Mouse (Mus musculus): ENCODE measurements at regions not wholly inside any gene's neighbourhood (a gene's known extent, or its start where the extent isn't known, plus 50 kb on each side); places are given as distances from the start of the nearest gene placed in this dataset.

DNA sequence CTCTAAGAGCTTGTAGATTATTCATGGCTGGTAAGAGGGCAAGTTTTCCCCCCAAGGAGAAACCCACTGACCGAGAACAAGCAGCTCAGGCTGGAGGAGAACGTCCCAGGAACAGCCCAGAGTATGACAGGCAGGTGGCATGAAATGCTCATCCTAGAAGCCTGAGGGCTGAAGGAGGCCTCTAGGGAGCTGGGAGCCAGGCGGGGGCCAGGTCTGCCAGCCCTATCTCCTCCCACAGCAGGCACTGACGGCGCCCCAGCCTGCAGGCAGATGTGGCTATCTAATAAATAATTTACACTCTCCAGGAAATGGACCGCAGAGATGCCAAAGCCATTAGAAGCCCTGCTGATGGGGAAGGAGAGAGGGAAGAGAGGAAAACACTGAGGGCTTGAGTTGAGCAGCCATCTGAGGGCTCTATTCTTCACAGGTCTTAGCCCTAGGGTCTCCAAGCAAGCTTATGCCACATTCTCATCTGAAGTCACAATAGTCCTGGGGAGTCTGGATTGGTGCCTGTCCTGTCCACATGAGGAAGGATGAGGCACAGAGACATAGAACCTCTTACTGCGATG, 176.1 kb downstream of the Mycn start:
- DNase-seq = no peak

GRCm38 (mm10) chr12:12765055-12765454, 176.7 kb downstream of the Mycn start:
- no peak for DNase-seq

- DNase-seq = no peak
Measured at GRCm38 (mm10) chr12:12764586-12764985, 177.1 kb downstream of the Mycn start.

GRCm38 (mm10) chr12:12756301-12756948, 185.3 kb downstream of the Mycn start:
- no peak for DNase-seq

DNA sequence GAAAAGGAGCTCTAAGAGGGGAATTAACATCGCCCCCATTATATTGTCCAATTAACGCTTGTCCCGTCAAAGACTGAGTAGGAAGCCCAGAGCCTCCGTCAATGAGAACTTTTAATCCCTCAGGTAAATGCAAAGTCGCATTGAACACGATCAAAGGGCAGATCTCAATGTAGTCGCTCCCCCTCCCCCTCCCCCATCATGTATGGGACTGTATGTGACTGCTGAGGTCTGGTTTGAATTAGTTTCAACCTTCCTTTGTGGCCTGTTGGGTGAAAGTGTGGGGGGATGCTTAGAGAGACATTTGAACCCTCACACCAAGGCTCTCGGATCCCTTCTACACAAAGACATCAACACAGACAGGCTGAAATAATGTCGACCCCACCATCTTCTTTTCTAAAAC, 187.9 kb downstream of the Mycn start:
- DNase-seq = no peak

DNA sequence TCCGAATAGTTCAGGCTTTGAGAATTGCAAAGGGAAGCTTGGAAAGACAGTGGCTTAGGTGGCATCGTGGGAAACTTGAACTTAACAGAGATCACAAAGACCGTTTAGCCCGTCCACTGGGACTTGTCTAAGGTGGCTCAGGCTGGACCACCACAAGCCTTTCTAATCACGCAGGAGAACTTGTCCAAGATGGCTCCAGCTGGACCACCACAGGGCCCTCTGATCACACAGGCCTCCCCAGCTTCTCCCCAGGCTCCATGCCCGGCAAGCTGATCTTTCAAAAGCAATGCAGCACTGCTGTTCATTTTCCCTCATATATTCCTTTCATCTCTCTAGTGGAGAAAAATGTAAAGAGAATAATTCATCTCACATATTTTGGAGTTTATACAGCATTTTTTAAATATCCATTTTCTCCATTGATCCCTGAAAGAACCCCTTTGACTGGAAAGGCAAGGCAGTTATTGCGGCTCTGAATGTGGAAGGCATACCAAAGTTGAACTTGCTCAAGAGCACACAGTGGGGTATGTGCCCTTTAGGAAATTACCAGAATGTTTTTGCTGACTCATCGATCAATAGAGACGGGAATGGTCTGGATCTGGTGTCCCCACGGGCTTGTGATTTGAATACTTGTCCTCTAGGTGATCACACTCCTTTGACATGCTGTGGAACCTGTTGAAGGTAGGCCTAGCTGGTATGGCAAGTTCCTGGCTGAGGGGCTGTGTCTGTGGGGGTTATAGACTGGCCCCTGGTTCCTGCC, 189.9 kb downstream of the Mycn start:
- no peak for DNase-seq

GRCm38 (mm10) chr12:12749690-12750089, 192.0 kb downstream of the Mycn start:
- DNase-seq = no peak

GRCm38 (mm10) chr12:12746852-12747454, 194.8 kb downstream of the Mycn start:
- no peak for DNase-seq

- no peak for DNase-seq
Measured at GRCm38 (mm10) chr12:12744492-12744891, 197.2 kb downstream of the Mycn start.

DNA sequence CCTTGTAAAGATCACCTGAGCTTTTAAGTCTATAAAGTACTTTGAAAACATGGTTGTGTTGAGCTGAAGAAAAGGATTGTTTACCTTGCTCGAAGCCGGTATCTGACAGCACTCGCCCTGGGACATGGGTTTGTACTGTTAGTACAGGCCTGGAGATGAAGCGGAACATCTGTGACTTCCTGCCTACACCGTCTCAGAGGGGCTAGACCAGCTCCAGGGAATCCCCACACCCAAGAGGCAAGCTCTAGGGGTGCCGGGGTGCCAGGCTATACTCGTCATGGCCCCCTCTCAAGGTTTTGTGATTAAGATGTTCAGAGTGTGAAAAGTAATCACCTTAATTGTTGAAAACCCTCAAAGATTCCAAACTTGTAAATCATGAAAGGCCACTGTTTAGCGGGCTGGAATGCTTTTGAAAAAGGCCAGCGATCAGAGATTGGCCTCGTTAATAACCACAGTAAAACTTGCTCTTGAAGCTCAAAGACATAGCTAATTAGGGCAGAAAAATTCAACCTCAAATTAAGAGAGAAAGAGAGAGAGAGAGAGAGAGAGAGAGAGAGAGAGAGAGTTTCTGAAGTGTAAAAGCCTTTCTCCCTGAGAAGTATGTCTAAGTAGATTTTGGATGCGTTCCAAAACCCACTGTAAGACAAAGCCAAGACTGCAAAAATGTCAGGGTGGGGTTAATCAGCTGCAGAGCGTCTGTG, 202.9 kb downstream of the Mycn start:
- DNase-seq = no peak

DNA sequence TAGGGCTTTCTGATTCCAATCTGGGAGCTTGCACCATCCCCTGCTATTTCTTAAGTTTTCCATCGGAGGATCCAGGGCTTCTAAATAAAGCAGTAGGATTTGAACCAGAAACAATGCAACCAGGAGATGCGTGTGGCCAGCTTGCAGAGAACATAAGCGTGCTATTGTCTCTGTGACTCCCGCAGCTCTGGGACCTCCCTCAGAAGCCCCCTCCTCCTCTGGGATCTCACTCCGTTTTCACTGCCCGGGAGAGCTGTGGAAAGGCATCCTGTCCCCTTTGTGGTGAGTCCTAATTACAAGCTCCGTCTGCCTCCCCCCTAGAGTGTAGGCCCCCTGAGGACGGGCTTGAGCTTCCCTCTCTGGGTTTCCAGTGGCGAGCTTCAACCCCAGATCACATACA, 215.9 kb downstream of the Mycn start:
- no peak for DNase-seq

DNA sequence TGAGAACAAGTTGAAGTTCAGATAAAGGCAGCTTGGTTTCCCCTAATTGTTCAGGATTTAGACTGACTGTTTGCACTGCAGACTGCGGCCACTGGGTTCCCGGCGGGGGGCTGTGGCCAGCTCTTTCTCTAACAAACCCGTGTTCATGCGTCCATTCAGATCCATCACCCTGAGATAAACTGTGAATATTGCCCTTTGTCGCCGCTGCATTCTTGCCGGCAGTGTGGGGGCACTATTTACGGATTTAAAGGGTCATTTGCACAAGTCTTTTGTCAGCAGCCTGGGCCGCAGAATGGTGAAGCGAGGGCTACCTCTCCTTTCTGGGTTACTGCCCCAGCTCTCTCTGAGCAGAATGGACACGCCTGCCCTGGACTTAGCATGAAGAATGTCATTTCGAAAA, 216.6 kb downstream of the Mycn start:
- DNase-seq = no peak

DNA sequence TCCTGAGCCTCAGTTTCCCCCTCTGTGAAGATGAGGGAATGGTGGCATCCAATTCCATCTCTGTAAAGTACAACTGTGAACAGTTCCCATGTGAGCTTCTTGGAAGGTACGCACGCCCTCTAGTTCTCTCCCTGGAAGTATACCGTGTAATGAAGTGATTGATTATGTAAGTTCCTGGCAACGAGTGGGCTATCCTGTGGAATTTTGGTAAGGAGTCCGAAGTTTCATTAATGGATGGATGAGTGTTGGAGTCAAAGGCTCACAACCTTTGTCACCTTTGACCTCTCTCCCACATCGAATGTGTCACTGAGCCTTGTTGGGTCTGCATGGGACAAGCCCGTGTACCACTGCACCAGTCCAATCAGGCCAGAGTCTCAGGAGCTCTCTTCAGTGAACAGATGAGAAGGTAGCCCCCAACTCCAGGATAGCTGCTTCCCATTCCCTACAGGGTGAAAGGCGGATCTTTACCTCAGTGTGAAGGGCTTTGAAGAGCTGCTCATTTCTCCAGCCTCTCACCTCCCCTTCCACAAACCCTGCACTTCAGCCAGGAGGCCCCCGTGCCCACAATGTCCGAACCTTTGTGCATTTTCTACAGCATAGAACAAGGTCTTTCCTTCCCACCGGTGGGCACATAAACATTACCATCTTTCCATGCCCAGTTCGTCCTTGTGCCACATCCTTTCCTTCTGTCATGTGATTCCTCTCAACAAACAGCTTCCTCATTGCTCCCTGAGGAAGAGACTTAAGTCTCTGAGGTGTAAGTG, 217.8 kb downstream of the Mycn start:
- no peak for DNase-seq

GRCm38 (mm10) chr12:12722982-12723661, 218.6 kb downstream of the Mycn start:
- no peak for DNase-seq

DNA sequence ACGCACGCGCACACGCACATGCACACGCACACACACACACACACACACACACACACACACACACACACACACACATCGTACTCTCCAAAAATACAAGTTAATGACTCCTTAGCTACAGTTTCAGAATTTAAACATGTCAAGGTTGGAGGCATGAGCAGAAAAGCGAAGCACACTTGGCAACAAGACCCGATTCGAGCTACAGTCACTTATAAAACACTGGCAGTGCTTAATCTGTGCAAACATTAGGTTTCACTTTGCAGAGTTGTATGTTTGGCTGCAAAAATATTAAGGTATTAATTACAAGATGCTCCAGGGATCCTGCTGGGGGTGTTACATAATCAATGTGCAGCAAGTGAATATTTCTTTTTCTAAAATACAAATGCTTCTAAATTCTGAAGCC, 225.0 kb downstream of the Mycn start:
- DNase-seq = no peak

- no peak for DNase-seq
Measured at GRCm38 (mm10) chr12:12715956-12716669, 225.6 kb downstream of the Mycn start.

GRCm38 (mm10) chr12:12715528-12715927, 226.2 kb downstream of the Mycn start:
- DNase-seq = no peak

GRCm38 (mm10) chr12:12710184-12710609, 231.5 kb downstream of the Mycn start:
- no peak for DNase-seq

GRCm38 (mm10) chr12:12708954-12709523, 232.7 kb downstream of the Mycn start:
- no peak for DNase-seq

DNA sequence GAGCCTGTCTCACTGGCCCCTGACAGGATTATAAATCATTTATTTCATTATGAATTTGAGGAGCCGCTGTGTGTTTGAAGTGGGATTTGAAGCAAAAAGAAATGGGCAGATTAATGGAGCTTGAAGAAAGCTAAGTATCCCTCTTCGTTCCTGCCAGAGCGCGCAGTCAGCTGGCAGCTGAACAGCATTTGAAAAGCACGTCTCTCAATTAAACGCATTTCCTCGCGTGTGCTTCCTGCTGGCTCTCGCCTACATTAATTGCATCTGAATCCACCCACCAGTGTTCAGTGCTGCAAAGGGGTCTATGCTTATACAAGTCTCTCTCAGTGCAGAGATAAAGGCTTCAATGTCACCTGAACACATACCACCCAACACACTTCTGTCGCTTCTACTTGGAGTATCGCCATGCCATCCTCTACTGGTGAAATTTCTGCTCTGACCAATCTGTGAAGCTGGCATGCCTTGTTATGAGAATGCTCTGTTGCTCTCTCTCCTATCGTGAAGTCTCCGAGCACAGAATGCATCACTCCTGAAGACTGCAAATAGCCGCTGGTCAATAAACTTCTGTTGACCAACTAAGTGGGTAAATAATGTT, 235.3 kb downstream of the Mycn start:
- DNase-seq = no peak
